Mouse (Mus musculus) hindbrain, embryonic 10.5 days (tissue): Measurements from ENCODE around the gene Arpin. TPM values are rescaled to one million over a fixed set of nuclear protein-coding genes. Genes with fewer than 3 reads are reported as not detected.
A peak's percentile ranks its signal among the peaks of the same experiment; 100 is the strongest.

Experiments
- DNase-seq: peaks from one replicate; pipeline ENCODE4 v3.0.0-alpha.2; 2017; ENCODE audit warnings: low spot score
- H3K27ac ChIP-seq: fragments of 300-500 bp; sonication (generic); 2 replicates; pipeline ENCODE4 v1.5.1; 2016; ENCODE audit warnings: mild to moderate bottlenecking, moderate library complexity
- H3K27me3 ChIP-seq: fragments of 300-500 bp; sonication (generic); 2 replicates; pipeline ENCODE4 v1.6.1; 2016; ENCODE audit warnings: mild to moderate bottlenecking; ENCODE audit not compliant: poor library complexity, insufficient read depth, severe bottlenecking
- H3K36me3 ChIP-seq: fragments of 300-500 bp; sonication (generic); 2 replicates; pipeline ENCODE4 v1.6.1; 2016; ENCODE audit warnings: mild to moderate bottlenecking, moderate library complexity
- H3K4me1 ChIP-seq: fragments of 300-500 bp; sonication (generic); replicated peaks from 2 replicates; pipeline ENCODE4 v1.6.1; 2016; ENCODE audit warnings: mild to moderate bottlenecking
- H3K4me3 ChIP-seq: fragments of 300-500 bp; sonication (generic); 2 replicates; pipeline ENCODE4 v1.5.1; 2016; ENCODE audit warnings: mild to moderate bottlenecking, moderate library complexity
- H3K9me3 ChIP-seq: fragments of 300-500 bp; sonication (generic); 2 replicates; pipeline ENCODE4 v1.6.1; 2016; ENCODE audit warnings: mild to moderate bottlenecking, moderate library complexity
- WGBS: fragments of 180-500 bp; shearing (Covaris S2); methylation state at CpG from one replicate; pipeline ENCODE4 v1.1.7; 2016; 5-methylcytosine and 5-hydroxymethylcytosine counted together
- polyA plus RNA-seq: library from polyadenylated mRNA; unstranded; fragments of >200 nt; fragmentation: Nextera tagmentation; extraction: Ambion mirVana; gene quantifications from 2 replicates; pipeline ENCODE4 v1.2.1, GENCODE M21; 2016

The Arpin gene
- 23.3 and 24.7 TPM in 2 replicates for polyA plus RNA-seq

DNA sequence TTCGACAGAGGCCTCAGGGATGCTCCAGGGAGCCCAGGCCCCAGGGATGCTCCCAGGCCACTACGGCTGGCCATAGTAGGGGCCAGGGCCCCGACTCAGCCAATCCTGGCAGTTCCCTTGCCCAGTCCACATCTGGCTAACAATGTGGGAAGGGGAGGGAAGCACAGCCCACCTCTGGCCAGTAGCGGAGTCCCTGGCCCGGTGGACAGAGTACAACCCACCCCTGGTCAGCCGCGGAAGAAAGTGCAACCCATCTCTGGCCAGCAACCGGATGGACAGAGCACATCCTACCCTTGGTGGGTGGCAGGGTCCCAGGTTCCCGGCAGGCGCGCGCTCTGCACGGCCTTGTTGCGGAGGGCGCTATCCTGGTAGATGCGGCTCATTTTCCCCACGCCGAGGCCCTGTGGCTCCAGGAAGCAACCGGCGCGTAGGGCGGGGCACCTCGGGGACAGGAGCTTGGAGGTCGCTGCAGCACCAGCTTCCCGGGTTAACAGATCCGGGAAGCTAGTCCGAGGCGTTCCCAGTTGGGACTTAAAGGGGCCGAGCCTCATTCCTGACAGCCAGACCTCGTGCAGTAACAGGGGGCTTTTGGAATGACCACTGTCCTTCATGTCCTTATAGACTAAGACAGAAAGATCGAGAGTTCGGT lies at the start of gene Arpin:
TSS of gene Arpin (minus strand) at position 498 of the 649 bp plus-strand sequence.
- DNase-seq = peak; percentile 77
- H3K27ac ChIP-seq = peak within 1 kb of the TSS; percentile 90
- no peaks in the 10 kb centered on the region; the same call in 1 of the 2 replicates for H3K27me3 ChIP-seq
- H3K4me3 ChIP-seq = peak within 1 kb of the TSS; percentile 65
- under 1% methylated on average over 32 of the region's 32 CpGs for WGBS
- H3K4me1 ChIP-seq = peaks cover 36% of the 10 kb centered on the region
- peaks cover 4% of the 10 kb centered on the region; the same call in 1 of the 2 replicates for H3K36me3 ChIP-seq
- H3K9me3 ChIP-seq = no peaks in the 10 kb centered on the region

DNA sequence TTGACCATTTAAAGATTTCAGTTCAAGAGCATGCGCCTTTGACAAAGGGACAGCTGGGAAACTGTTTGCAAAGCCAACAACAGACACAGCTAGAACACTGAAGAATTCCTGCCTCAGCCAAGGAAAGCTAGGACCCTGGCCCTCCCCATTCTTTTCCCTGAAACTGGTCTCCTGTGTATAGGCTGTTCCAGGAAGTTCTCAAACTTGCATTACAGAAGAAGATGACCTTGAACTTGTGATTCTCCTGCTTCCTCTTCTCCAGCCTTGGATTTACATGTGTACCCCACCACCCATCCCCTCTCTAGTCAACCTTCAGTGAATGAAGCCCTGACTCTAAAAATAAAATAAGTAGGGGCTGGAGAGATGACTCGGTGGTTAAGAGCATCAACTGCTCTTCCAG lies 40.2 kb upstream of the Arpin start:
- H3K36me3 ChIP-seq = no peaks in the 10 kb centered on the region
- DNase-seq = no peak
- H3K27ac ChIP-seq = no peak overlapping the region
- H3K9me3 ChIP-seq = no peaks in the 10 kb centered on the region
- H3K27me3 ChIP-seq = no peaks in the 10 kb centered on the region
- H3K4me1 ChIP-seq = no peaks in the 10 kb centered on the region
- WGBS = 89% methylated on average over 2 of the region's 2 CpGs
- H3K4me3 ChIP-seq = no peak overlapping the region

DNA sequence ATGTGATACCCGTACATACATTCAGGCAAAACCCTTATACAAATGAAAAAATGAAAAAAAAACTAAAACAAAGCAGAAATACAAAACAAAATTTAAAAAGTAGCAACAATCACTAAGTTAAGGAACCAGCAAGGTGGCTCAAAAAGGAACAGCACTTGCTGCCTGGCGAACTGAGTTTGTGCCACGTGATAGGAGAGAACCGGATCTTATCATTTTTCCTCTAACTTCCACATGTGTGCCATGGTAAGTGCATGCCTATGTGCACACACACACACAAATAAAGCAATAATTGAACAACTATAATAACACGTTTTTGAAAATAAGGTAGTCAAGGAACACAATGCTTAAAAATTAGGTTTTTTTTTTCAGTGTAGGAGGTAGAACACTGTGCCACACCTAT lies 37.0 kb upstream of the Arpin start:
- WGBS = 85% methylated on average over 5 of the region's 5 CpGs
- Histone ChIP-seq H3K36me3 (no peaks in the 10 kb centered on the region), H3K9me3 (no peaks in the 10 kb centered on the region), H3K27me3 (no peaks in the 10 kb centered on the region), H3K27ac (no peak overlapping the region), H3K4me3 (no peak overlapping the region), H3K4me1 (no peaks in the 10 kb centered on the region)
- DNase-seq = no peak

DNA sequence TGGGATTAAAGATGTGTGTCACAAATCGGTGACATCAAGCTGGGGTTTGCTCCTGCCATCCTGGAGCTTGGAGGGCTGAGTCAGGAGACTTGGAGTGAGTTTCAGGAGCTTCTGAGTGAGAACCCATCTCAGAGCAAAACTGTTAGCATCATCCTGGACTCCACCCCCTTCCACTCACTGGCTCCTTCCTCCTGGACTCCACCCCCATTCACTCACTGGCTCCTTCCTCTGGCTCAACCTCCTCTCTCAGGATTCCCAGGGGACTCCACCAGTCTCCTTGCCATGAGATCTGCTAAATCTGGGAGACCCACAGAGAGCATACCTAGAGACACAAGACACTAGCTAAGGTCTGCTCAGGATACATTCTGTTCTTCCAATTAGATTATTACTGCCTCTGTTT lies 35.2 kb upstream of the Arpin start:
- Histone ChIP-seq H3K4me1 (no peaks in the 10 kb centered on the region), H3K36me3 (no peaks in the 10 kb centered on the region)
- WGBS = 53% methylated on average over 1 of the region's 1 CpGs

DNA sequence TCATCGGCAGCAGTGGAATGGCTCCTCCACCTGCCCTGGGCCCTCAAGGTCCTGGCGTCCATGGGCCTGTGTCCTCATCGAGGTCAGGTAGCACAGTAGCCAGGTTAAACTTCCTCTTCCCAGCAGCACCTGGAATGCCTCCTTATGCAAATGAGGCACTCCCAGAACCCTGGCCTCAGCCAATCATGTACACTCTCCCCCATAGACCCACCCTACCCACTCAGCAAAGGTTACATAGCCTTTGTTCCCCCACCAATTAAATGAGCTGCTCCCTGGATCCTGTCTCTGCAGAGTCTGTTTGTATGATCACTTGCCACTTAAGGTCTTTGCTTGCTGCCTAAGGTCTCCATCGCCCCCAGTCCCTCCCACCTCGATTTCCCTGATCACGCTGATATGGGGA lies 33.2 kb upstream of the Arpin start:
- no peaks in the 10 kb centered on the region for H3K27me3 ChIP-seq
- H3K4me3 ChIP-seq = no peak overlapping the region
- DNase-seq = no peak
- 81% methylated on average over 6 of the region's 6 CpGs for WGBS
- H3K9me3 ChIP-seq = no peaks in the 10 kb centered on the region
- H3K4me1 ChIP-seq = no peaks in the 10 kb centered on the region
- H3K27ac ChIP-seq = no peak overlapping the region
- H3K36me3 ChIP-seq = no peaks in the 10 kb centered on the region

More for the DNA sequence above, 35.2 kb upstream of the Arpin start:
- H3K9me3 ChIP-seq = no peaks in the 10 kb centered on the region
- no peaks in the 10 kb centered on the region for H3K27me3 ChIP-seq
- H3K4me3 ChIP-seq = no peak overlapping the region
- no peak for DNase-seq
- H3K27ac ChIP-seq = no peak overlapping the region

DNA sequence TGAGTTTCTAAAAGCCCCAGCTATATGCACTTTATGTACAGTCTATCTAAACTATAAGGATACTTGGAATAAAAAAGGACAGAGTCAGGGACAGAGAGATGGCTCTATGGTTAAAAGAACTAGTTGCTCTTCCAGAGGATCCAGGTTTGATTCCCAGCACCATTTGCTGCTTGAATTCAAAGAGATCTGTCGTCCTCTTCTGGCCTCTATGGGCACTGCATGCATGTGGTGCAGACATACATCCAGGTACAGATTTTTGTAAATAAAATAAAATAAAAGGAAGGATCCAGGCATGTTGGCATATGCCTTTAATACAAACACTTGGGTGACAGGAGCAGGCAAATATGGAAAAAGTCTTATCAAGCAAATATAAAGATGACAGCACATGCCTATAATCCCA lies 26.4 kb upstream of the Arpin start:
- DNase-seq = no peak
- Histone ChIP-seq H3K27me3 (no peaks in the 10 kb centered on the region), H3K9me3 (no peaks in the 10 kb centered on the region; the same call in 1 of the 2 replicates), H3K27ac (no peak overlapping the region), H3K36me3 (no peaks in the 10 kb centered on the region), H3K4me3 (no peak overlapping the region), H3K4me1 (no peaks in the 10 kb centered on the region)
- WGBS = 60% methylated on average over 1 of the region's 1 CpGs

DNA sequence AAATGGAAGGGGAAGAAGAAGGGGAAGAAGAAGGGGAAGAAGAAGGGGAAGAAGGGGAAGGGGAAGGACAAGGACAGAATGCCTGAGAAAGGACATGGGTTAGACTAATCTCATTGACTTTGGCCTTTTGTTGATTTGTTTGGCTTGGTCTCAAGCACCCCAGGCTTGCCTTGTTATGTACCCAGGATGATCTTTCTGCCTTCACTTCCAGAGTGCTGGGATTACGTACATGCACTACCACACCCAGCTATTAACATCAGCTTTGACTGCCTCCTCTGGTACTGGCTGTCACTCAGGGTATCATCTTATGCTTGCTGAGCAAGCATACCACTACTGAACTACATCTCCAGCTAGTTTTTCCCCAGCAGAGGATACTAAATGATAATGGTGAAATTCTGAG lies 21.0 kb upstream of the Arpin start:
- 91% methylated on average over 1 of the region's 1 CpGs for WGBS
- no peak for DNase-seq
- H3K4me3 ChIP-seq = no peak overlapping the region
- H3K27ac ChIP-seq = no peak overlapping the region
- no peaks in the 10 kb centered on the region for H3K9me3 ChIP-seq
- H3K27me3 ChIP-seq = no peaks in the 10 kb centered on the region
- H3K36me3 ChIP-seq = no peaks in the 10 kb centered on the region
- H3K4me1 ChIP-seq = no peaks in the 10 kb centered on the region

DNA sequence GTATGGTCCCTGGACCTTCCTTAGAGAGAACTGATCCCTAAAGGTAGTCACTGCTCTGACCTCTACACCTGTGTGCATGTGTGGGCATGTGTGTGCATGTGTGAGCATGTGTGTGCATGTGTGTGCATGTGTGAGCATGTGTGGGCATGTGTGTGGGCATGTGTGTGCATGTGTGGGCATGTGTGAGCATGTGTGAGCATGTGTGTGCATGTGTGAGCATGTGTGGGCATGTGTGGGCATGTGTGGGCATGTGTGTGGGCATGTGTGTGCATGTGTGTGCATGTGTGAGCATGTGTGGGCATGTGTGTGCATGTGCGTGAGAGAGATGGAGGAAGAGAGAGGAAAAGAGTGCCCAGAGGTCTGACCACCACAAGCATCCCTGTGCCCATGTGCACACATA lies 19.7 kb upstream of the Arpin start:
- Histone ChIP-seq H3K27ac (no peak overlapping the region), H3K4me3 (no peak overlapping the region), H3K36me3 (no peaks in the 10 kb centered on the region), H3K4me1 (no peaks in the 10 kb centered on the region), H3K27me3 (no peaks in the 10 kb centered on the region), H3K9me3 (no peaks in the 10 kb centered on the region)
- 100% methylated on average over 1 of the region's 1 CpGs for WGBS
- DNase-seq = no peak

DNA sequence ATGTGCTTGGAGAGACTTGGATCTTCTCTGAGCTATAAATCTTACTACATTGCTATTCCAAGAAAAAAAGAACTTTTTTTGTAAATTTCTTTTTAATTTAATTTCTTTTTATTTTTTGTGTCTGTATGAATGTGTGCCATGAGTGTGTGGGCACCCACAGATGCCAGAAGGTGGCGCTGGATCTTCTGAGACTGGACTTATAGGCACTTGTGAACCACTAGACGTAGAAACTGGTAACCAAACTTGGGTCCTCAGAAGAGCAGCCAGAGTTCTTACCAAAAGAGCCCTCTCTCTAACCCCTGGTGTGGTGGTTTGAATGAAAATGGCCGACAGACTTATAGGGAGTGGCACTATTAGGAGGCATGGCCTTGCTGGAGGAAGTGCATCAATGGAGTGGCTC lies 15.9 kb upstream of the Arpin start:
- no peaks in the 10 kb centered on the region for H3K36me3 ChIP-seq
- H3K27ac ChIP-seq = no peak overlapping the region
- no peak for DNase-seq
- H3K4me3 ChIP-seq = no peak overlapping the region
- H3K9me3 ChIP-seq = no peaks in the 10 kb centered on the region
- WGBS = 78% methylated on average over 3 of the region's 3 CpGs
- H3K27me3 ChIP-seq = no peaks in the 10 kb centered on the region
- H3K4me1 ChIP-seq = no peaks in the 10 kb centered on the region

DNA sequence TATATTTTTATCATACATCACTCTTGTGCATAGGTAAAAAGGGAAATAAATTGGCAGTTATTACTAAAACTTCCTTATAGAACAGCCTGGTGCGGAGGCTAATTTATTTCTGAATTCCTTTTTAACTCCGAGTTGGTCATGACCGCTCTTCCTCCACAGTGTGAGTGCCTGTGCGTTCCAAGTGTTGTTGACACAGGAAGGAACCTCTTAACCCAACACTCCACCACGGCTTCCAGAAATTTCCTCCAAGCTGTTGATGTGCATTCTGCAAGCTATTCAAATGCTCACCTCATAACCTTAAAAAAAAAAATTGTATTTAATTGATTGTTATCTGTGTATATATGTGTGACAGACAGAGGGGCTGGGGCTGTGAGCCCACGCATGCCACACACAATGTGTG lies 15.1 kb upstream of the Arpin start:
- H3K4me1 ChIP-seq = no peaks in the 10 kb centered on the region
- no peaks in the 10 kb centered on the region for H3K36me3 ChIP-seq
- no peaks in the 10 kb centered on the region for H3K27me3 ChIP-seq
- no peaks in the 10 kb centered on the region for H3K9me3 ChIP-seq
- WGBS = 81% methylated on average over 6 of the region's 6 CpGs
- DNase-seq = no peak
- no peak overlapping the region for H3K4me3 ChIP-seq
- H3K27ac ChIP-seq = no peak overlapping the region

DNA sequence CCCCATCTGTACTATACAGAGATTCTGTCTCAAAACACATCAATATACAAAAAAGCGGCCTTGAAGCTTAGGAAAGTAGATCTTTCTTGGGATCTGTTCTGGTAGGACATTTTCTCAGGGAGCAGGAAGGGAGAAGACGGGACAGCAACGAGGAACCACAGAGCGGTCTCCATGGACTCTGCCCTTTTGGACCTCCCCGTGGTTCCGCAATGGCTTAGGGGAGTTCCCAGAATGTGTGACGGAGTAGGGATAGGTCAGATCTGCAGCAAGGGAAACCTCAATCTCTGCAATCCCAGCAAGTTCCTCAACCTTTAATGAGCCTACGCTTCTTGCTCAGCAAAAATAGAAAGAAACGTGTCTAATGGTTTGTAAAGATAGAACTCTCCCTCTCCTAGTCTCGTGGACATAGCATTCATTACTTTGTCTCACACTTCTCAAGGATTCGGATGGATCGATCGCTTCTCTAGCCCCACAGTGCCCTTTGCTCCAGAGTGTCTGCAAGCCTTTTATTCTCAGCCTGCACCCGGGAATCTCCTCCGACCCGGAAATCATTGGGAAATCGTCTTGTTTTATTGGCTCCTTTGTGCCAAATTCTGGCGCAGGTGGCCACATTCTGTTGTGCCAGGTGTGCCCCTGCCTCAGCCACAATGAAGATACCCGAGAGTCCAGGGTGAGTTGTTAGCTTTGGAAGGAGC lies 499 bp upstream of the Arpin start:
- WGBS = 10% methylated on average over 19 of the region's 19 CpGs
- H3K36me3 ChIP-seq = no peaks in the 10 kb centered on the region
- H3K9me3 ChIP-seq = no peaks in the 10 kb centered on the region
- H3K27ac ChIP-seq = peak overlapping the region; percentile 90
- peak overlapping the region; percentile 65 for H3K4me3 ChIP-seq
- peaks cover 36% of the 10 kb centered on the region for H3K4me1 ChIP-seq
- H3K27me3 ChIP-seq = no peaks in the 10 kb centered on the region; the same call in 1 of the 2 replicates
- DNase-seq = peak; percentile 29

DNA sequence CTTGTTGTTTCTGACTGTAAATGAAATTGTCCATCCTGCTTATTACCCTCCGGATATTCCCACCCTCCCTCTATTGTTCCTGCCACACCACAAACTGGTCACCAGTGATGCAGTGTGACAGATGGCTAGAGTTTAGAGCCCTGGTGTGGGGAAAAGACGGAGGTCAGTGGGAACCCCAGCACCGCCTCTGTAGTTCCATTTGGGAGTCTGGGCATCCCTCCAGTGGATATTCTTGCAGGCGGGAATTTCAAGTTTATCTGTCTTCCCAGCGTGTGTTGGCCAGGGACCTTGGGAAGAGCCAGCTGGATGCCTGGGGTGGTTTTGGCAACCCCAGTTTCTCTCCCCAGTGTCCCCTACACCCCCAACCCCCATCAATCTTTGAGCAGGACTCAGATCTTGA lies 698 bp downstream of the Arpin start:
- peaks cover 36% of the 10 kb centered on the region for H3K4me1 ChIP-seq
- H3K9me3 ChIP-seq = no peaks in the 10 kb centered on the region
- 48% methylated on average over 5 of the region's 5 CpGs for WGBS
- peak overlapping the region; percentile 90 for H3K27ac ChIP-seq
- peaks cover 9% of the 10 kb centered on the region; the same call in 1 of the 2 replicates for H3K36me3 ChIP-seq
- H3K27me3 ChIP-seq = no peaks in the 10 kb centered on the region; the same call in 1 of the 2 replicates
- peak overlapping the region; percentile 65 for H3K4me3 ChIP-seq
- no peak for DNase-seq

DNA sequence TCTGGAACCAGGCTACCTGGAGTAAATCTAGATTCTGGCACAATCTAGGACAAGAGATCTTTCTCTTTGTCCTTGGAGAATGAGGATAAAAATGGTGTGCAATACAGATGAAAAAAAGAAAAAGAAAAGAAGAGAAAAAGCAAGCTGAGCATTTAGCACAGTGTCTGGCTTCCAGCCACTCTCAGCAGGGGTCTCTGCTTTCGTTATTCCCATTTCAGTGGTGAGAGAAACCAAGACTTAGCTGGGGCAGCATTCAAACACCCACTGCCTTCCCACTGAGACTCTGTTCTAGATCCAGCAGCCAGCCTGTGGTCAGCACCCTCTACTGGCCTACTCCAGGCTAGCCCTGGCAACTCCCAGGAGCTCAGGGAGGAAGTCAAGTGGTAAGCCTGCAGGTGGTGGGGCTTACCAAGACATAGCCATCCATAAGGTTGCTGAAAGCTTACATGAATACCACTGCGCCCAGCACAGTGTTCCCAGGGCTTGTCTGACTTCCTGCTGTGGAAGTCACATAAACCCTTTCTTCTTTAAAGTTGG lies 6.6 kb downstream of the Arpin start:
- 81% methylated on average over 2 of the region's 2 CpGs for WGBS
- no peaks in the 10 kb centered on the region for H3K27me3 ChIP-seq
- no peak overlapping the region for H3K27ac ChIP-seq
- no peaks in the 10 kb centered on the region for H3K9me3 ChIP-seq
- H3K36me3 ChIP-seq = peaks cover 58% of the 10 kb centered on the region
- no peak for DNase-seq
- no peaks in the 10 kb centered on the region for H3K4me1 ChIP-seq
- H3K4me3 ChIP-seq = no peak overlapping the region
